8 mouse cellular contexts compared by ENCODE assay signal in genomic region chr11:118249012-118249383, GRCm38 (mm10). TPM values are rescaled to one million over a fixed set of nuclear protein-coding genes. Genes with fewer than 3 reads are reported as not detected.
A peak's percentile ranks its signal among the peaks of the same experiment; 100 is the strongest.
DNase-seq lines count a peak whose midpoint lies in the region; ATAC-seq lines count a peak whose summit lies in the region.

No protein-coding gene starts in this region.

- 1% methylated on average over 5 of the region's 5 CpGs for WGBS in intestine, embryonic 14.5 days

- peak overlapping the region; percentile 80 for H3K4me3 ChIP-seq in intestine, embryonic 14.5 days (ENCODE audit: low read depth, low read length)

- no peaks in the 10 kb centered on the region for H3K36me3 ChIP-seq in intestine, embryonic 14.5 days (ENCODE audit: control insufficient read depth, insufficient read depth, low read length)

- H3K9ac ChIP-seq in intestine, embryonic 14.5 days (ENCODE audit: low read length): peak overlapping the region; percentile 22

- peak overlapping the region; percentile 93 for H3K4me2 ChIP-seq in intestine, embryonic 14.5 days (ENCODE audit: low read length)

- peaks cover 28% of the 10 kb centered on the region for H3K4me1 ChIP-seq in intestine, embryonic 14.5 days (replicated peaks; ENCODE audit: control insufficient read depth, insufficient read depth, low read length)

- H3K27me3 ChIP-seq in intestine, embryonic 14.5 days (replicated peaks; ENCODE audit: control insufficient read depth, insufficient read depth, low read length): no peaks in the 10 kb centered on the region

- no peaks in the 10 kb centered on the region for H3K9me3 ChIP-seq in intestine, embryonic 14.5 days (ENCODE audit: control insufficient read depth, low read length)

- peak; percentile 53 for DNase-seq in embryo, embryonic 10 days (ENCODE audit: low spot score)
- DNase-seq in embryo, embryonic 10.5 days (ENCODE audit: low spot score): no peak
- peak; percentile 42 for DNase-seq in urinary bladder, postnatal 14 days (ENCODE audit: low spot score)
- DNase-seq in urinary bladder, postnatal 4 days (ENCODE audit: low spot score in 2 of 2): no peak
- DNase-seq in intestine, embryonic 14.5 days (ENCODE audit: low spot score): no peak
- DNase-seq in layer of hippocampus, adult 8-10 months (ENCODE audit: low spot score in 2 of 2): no peak
- DNase-seq in adrenal gland, adult 18-20 months (ENCODE audit: low spot score in 2 of 2): no peak

- ATAC-seq in intestine, embryonic 14.5 days (replicated peaks; ENCODE audit: low FRiP score, low TSS enrichment, low read depth): peak; percentile 2; the same call in 1 of the 2 replicates
- ATAC-seq in megakaryocyte-erythroid progenitor cell, adult 5-6 weeks (replicated peaks; ENCODE audit: low FRiP score, low TSS enrichment, poor library complexity, severe bottlenecking): peak; percentile 1; the same call in 1 of the 2 replicates

- H3K27ac ChIP-seq in intestine, embryonic 14.5 days (ENCODE audit: low read depth): peak overlapping the region; percentile 79

RNA-seq across cellular contexts. Expression of gene Cyth1, which starts 0.6 kb away (rescaled TPM):
- polyA plus RNA-seq in intestine, embryonic 14.5 days (2014; fragmentation: Nextera tagmentation; extraction: Ambion mirVana): 8.3 and 9.3 TPM in 2 replicates
- total RNA-seq in megakaryocyte-erythroid progenitor cell, adult 5-6 weeks (2014; fragmentation: Nextera tagmentation): 6.8 and 14.3 TPM in 2 replicates
- 11.2 and 17.7 TPM in 2 replicates for total RNA-seq in megakaryocyte-erythroid progenitor cell, adult 5-6 weeks (2017)
- total RNA-seq in layer of hippocampus, adult 8-10 months (2022): 10 to 100 TPM; 84.7 to 96.8 (median 89.4) TPM
- total RNA-seq in adrenal gland, adult 18-20 months (2021): 10 to 100 TPM; 29.4 to 32.2 TPM

RNA-seq across cellular contexts. Expression of gene Usp36, which starts 41.0 kb away (rescaled TPM):
- 18.1 and 18.8 TPM in 2 replicates for polyA plus RNA-seq in intestine, embryonic 14.5 days (2014; fragmentation: Nextera tagmentation; extraction: Ambion mirVana)
- total RNA-seq in megakaryocyte-erythroid progenitor cell, adult 5-6 weeks (2014; fragmentation: Nextera tagmentation): 39.5 and 44.6 TPM in 2 replicates
- total RNA-seq in megakaryocyte-erythroid progenitor cell, adult 5-6 weeks (2017): 16.6 and 17.1 TPM in 2 replicates
- 10 to 100 TPM; 28.7 to 33.8 (median 30.8) TPM for total RNA-seq in layer of hippocampus, adult 8-10 months (2022)
- total RNA-seq in adrenal gland, adult 18-20 months (2021): 10 to 100 TPM; 24.5 to 25.5 TPM

Comparison
In these comparisons a context has a peak if more than half of its experiments do, and no peak if none do; other contexts are left out.
1. DNase-seq: peak in embryo, embryonic 10 days (single experiment) and urinary bladder, postnatal 14 days (single experiment); none in embryo, embryonic 10.5 days (single experiment), urinary bladder, postnatal 4 days (0 of 2), intestine, embryonic 14.5 days (single experiment), layer of hippocampus, adult 8-10 months (0 of 2) and adrenal gland, adult 18-20 months (0 of 2).